Mouse (Mus musculus) kidney, adult 2 months (tissue): ENCODE measurements around the gene Gm20671. TPM values are rescaled to one million over a fixed set of nuclear protein-coding genes. Genes with fewer than 3 reads are reported as not detected.

Experiments used
- DNase-seq: peaks from one replicate; pipeline ENCODE4 v3.0.0; 2021
- H3K27ac ChIP-seq: fragments of 200-500 bp; 2 replicates; pipeline ENCODE4 v1.5.1; 2012; ENCODE audit warnings: low read depth, low read length, control low read depth, inconsistent platforms; ENCODE audit not compliant: insufficient read depth
- H3K27me3 ChIP-seq: fragments of 200-500 bp; replicated peaks from 2 replicates; pipeline ENCODE4 v1.6.1; 2012; ENCODE audit warnings: mild to moderate bottlenecking, moderate library complexity, low read length, inconsistent platforms; ENCODE audit not compliant: control insufficient read depth, insufficient read depth
- H3K36me3 ChIP-seq: fragments of 200-500 bp; 2 replicates; pipeline ENCODE4 v1.6.1; 2012; ENCODE audit warnings: mild to moderate bottlenecking, moderate library complexity, low read length, inconsistent platforms; ENCODE audit not compliant: control insufficient read depth, insufficient read depth
- H3K4me1 ChIP-seq: fragments of 200-500 bp; 2 replicates; pipeline ENCODE4 v1.6.1; 2011; ENCODE audit warnings: low read length; ENCODE audit not compliant: control insufficient read depth, insufficient read depth
- H3K4me3 ChIP-seq: fragments of 200-500 bp; 2 replicates; pipeline ENCODE4 v1.5.1; 2011; ENCODE audit warnings: mild to moderate bottlenecking, low read depth, low read length, control low read depth; ENCODE audit not compliant: insufficient read depth
- CTCF ChIP-seq: fragments of 200-500 bp; conservative IDR thresholded peaks from 2 replicates; pipeline ENCODE4 v1.5.1; 2011; ENCODE audit warnings: low read depth, mild to moderate bottlenecking, control low read depth, low read length, moderate library complexity, mixed read lengths; ENCODE audit not compliant: insufficient read depth, insufficient read length
- POLR2A ChIP-seq: fragments of 200-500 bp; IDR thresholded peaks from one replicate; pipeline ENCODE4 v1.6.1; 2011; ENCODE audit warnings: low read depth, low read length, control low read depth
- WGBS: fragments of 180-500 bp; shearing (Covaris S2); methylation state at CpG from one replicate; pipeline ENCODE4 v1.1.7; 2018; 5-methylcytosine and 5-hydroxymethylcytosine counted together
- polyA plus RNA-seq: library from polyadenylated mRNA; depleted of rRNA; stranded (reverse); fragments of >200 nt; gene quantifications from 2 replicates; pipeline ENCODE4 v1.2.3, GENCODE M21; 2012; rRNA removed

Gm20671 gene
- polyA plus RNA-seq, 1 experiment = 2.8 TPM

DNA sequence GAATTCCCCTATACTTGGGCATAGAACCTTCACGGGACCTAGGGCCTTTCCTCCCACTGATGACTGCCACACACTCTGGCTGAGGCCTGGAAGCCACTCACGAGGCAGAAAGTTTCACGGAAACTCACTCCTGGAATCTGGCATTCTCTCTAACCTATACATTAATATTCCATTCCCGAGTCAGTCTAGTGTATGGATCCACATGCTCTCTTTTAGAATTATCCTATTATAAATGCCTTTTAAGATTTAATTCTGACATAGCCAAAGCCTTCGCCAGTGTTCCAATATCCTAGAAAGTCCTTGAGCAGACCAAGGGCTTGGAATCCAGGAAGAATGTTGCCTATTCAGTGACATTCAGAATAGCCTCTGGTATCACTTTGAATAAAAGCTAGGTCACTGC, 115.4 kb downstream of the Gm20671 start:
- whole genome bisulfite sequencing = 67% methylated on average over 5 of the region's 5 CpGs
- Histone ChIP-seq H3K36me3 (no peaks in the 10 kb centered on the region), H3K4me1 (peaks cover 3% of the 10 kb centered on the region; the same call in 1 of the 2 replicates), H3K4me3 (no peak overlapping the region), H3K27ac (no peak overlapping the region), H3K27me3 (no peaks in the 10 kb centered on the region)
- no peak for TF ChIP-seq POLR2A
- no peak for TF ChIP-seq CTCF
- DNase-seq = no peak

- Histone ChIP-seq H3K4me3 (no peak overlapping the region), H3K27me3 (no peaks in the 10 kb centered on the region), H3K4me1 (no peaks in the 10 kb centered on the region), H3K27ac (no peak overlapping the region), H3K36me3 (no peaks in the 10 kb centered on the region)
- no peak for DNase-seq
- no peak for TF ChIP-seq POLR2A
- TF ChIP-seq CTCF = no peak
- 77% methylated on average over 2 of the region's 2 CpGs for WGBS
Observed at GRCm38 (mm10) chr5:32706226-32706780, 120.6 kb downstream of the Gm20671 start.

DNA sequence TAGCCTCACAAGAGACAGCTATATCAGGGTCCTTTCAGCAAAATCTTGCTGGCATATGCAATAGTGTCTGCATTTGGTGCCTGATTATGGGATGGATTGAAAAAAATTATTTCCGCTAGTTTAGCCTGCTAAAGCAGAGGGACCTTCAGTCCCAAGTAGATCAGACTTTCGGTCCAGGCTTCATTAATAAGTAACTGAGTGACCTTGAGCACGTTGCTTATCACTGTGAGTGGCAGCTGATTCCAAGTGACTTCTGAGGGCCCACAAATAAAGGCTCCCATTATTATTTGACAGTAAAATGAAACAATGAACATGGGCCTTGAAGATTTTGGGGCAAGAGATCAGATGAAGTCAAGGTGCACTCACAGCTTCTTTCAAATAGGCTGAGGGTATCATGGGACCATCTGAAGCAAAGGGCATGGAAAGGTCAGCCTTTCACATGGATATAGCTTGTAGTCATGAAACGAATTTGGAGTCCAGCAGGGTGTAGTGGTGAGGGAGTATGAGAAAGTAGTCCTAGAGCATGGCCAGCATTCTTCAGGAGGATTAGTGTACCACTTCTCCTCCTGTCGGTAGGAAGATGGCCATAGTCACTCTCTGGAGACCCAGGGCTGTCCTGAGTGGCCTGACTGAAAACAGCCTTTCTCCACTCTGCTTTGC, 129.6 kb downstream of the Gm20671 start:
- peak; percentile 71 for DNase-seq
- H3K4me1 ChIP-seq = peaks cover 7% of the 10 kb centered on the region; the same call in 1 of the 2 replicates
- WGBS = 38% methylated on average over 5 of the region's 5 CpGs
- H3K36me3 ChIP-seq = no peaks in the 10 kb centered on the region
- H3K27ac ChIP-seq = peak overlapping the region; percentile 63; the same call in 1 of the 2 replicates
- H3K4me3 ChIP-seq = no peak overlapping the region
- TF ChIP-seq POLR2A = no peak
- no peak for TF ChIP-seq CTCF
- no peaks in the 10 kb centered on the region for H3K27me3 ChIP-seq

GRCm38 (mm10) chr5:32693411-32693810, 133.5 kb downstream of the Gm20671 start:
- no peak for TF ChIP-seq CTCF
- TF ChIP-seq POLR2A = no peak
- no peak for DNase-seq
- WGBS = 50% methylated on average over 2 of the region's 2 CpGs
- H3K36me3 ChIP-seq = no peaks in the 10 kb centered on the region
- H3K4me1 ChIP-seq = peaks cover 7% of the 10 kb centered on the region; the same call in 1 of the 2 replicates
- no peaks in the 10 kb centered on the region for H3K27me3 ChIP-seq
- H3K27ac ChIP-seq = no peak overlapping the region
- H3K4me3 ChIP-seq = no peak overlapping the region

Other genes starting within 250 kb of the Gm20671 start
- gene Yes1, start 215.9 kb downstream of the Gm20671 start, polyA plus RNA-seq = 2.6 and 3.1 TPM in 2 replicates
- 54.8 and 60.4 TPM in 2 replicates for gene Pisd, start 41.5 kb downstream of the Gm20671 start, polyA plus RNA-seq
- 11.2 and 15.9 TPM in 2 replicates for gene Prr14l, start 27.1 kb upstream of the Gm20671 start, polyA plus RNA-seq
- gene Depdc5, start 36.6 kb upstream of the Gm20671 start, polyA plus RNA-seq = 11.8 and 13.0 TPM in 2 replicates
- gene Ywhah, start 191.7 kb upstream of the Gm20671 start, polyA plus RNA-seq = 71.8 and 90.6 TPM in 2 replicates